In the genomic region with DNA sequence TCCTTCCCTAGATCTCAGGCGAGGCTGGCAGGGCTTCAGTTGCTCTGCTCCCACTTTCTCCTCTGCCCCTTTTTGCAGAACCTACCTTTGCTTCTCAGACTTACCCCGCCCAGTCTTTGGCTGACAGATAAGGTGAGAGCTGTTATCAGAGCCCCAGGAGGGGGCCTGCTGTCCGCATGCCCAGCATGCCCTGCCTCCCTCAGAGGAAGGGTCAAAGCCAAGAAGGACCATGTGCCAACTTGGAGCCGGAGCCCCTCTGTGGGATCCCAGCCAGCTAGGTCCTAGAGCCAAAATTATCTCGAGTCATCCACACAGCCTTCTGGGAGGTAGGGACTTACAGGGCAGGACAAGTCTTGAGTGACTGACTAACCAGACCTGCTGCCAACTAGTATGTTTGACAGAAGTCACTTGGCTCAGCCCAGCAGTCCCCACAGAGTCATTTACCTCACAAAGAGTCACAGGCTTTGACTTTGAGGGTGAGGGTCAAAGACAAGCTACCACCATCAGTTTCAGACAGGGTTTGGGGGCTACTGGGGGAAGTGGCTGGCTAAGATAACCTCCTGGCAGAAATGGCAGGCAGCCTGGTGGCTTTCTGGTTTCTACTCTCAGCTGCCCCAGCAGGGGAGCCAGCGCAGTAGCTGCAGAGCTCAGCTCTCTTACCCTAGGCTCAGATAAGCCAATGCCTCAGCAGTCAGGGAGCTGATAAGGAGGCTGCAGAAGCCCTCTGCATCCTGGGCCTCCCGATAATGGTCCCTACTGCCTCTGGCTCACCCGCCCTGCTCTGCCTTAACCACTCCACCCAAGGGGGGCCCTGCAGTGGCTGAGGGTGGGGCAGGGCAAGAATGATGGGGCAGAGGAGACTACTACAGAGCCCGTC, we compare ENCODE assay signal across 9 mouse cellular contexts. TPM values are rescaled to one million over a fixed set of nuclear protein-coding genes. Genes with fewer than 3 reads are reported as not detected.
A peak's percentile ranks its signal among the peaks of the same experiment; 100 is the strongest.
DNase-seq lines count a peak whose midpoint lies in the region; ATAC-seq and TF ChIP-seq lines count a peak whose summit lies in the region.
"Had no signal": no experiment of that assay in that cellular context is flagged by ENCODE, and none has a peak within 500 bp of the region (broad histone marks: within the 10 kb centered on the region; RNA-seq: fewer than 3 reads in every experiment).

No protein-coding gene starts in this region.

- no peaks in the 10 kb centered on the region for H3K36me3 ChIP-seq in heart, adult 2 months (ENCODE audit: control insufficient read depth, insufficient read depth, low read length)
- no peaks in the 10 kb centered on the region for H3K36me3 ChIP-seq in limb, embryonic 11.5 days (ENCODE audit: control insufficient read depth, insufficient read depth, low read length)

- 41% methylated on average over 9 of the region's 9 CpGs for WGBS in heart, adult 2 months
- WGBS in limb, embryonic 11.5 days: 63% methylated on average over 8 of the region's 9 CpGs

- peak; percentile 48 for DNase-seq in gastrocnemius, adult 2 months
- no peak for DNase-seq in gastrocnemius, postnatal 10 days
- DNase-seq in adrenal gland, postnatal 25 days: peak; percentile 29
- peak; percentile 37 to 64 for DNase-seq in heart, adult 2 months
- no peak for DNase-seq in limb, embryonic 11.5 days (ENCODE audit: low spot score)
- DNase-seq in spleen, postnatal 10 days (ENCODE audit: low spot score in 2 of 2): peak; percentile 85 to 91
- DNase-seq in right cerebral cortex, postnatal 4 days: no peak
- DNase-seq in gastrocnemius, adult 18-20 months (ENCODE audit: low spot score): no peak

- intact Hi-C loops in gastrocnemius, adult 2 months (cut with DNase I): loop anchor here (2.0 to 5.0 kb wide), 2 partner anchors 128 to 173 kb away; no protein-coding TSS in a partner anchor
- intact Hi-C loops in heart, adult 2 months (cut with DNase I): loop anchor here (2.0 to 5.0 kb wide), 2 partner anchors 43 to 99 kb away; a partner anchor contains a TSS

- no peaks in the 10 kb centered on the region for H3K79me2 ChIP-seq in heart, adult 2 months (replicated peaks; ENCODE audit: control insufficient read depth, insufficient read depth, low read length)

- no peak overlapping the region for H3K4me3 ChIP-seq in gastrocnemius, adult 2 months
- H3K4me3 ChIP-seq in heart, adult 2 months: no peak overlapping the region
- no peak overlapping the region for H3K4me3 ChIP-seq in limb, embryonic 11.5 days (ENCODE audit: low read depth, low read length)

- no peak for TF ChIP-seq EP300 in heart, adult 2 months (IDR thresholded peaks at IDR 0.05; ENCODE audit: insufficient read depth, low read depth, low read length)

- no peaks in the 10 kb centered on the region; the same call in 1 of the 2 replicates for H3K4me1 ChIP-seq in heart, adult 2 months (ENCODE audit: control insufficient read depth, insufficient read depth, low read length)
- H3K4me1 ChIP-seq in limb, embryonic 11.5 days (ENCODE audit: control insufficient read depth, insufficient read depth, low read length): peaks cover 8% of the 10 kb centered on the region; the same call in 1 of the 2 replicates

- no peaks in the 10 kb centered on the region for H3K9me3 ChIP-seq in limb, embryonic 11.5 days (ENCODE audit: control insufficient read depth, low read length)

- H3K27ac ChIP-seq in gastrocnemius, adult 2 months: peak overlapping the region; percentile 68
- H3K27ac ChIP-seq in heart, adult 2 months: peak overlapping the region; percentile 30
- no peak overlapping the region for H3K27ac ChIP-seq in limb, embryonic 11.5 days (replicated peaks; ENCODE audit: low read depth, low read length)
- H3K27ac ChIP-seq: kidney, postnatal 0 days had no signal

- TF ChIP-seq CTCF in gastrocnemius, adult 2 months (IDR thresholded peaks at IDR 0.05): peak; percentile 7; the same call in 1 of the 2 replicates
- TF ChIP-seq CTCF in heart, adult 2 months (IDR thresholded peaks at IDR 0.05): peak; percentile 49

- H3K4me2 ChIP-seq in limb, embryonic 11.5 days (ENCODE audit: low read depth, severe bottlenecking): no peak overlapping the region

- 0 out of 2 replicates have a peak, but pooled peaks have one; percentile 31 for ATAC-seq in limb, embryonic 11.5 days (ENCODE audit: insufficient number of reproducible peaks, low FRiP score, low TSS enrichment, low read depth)

- H3K9ac ChIP-seq in heart, adult 2 months (ENCODE audit: low read depth, low read length): no peak overlapping the region
- no peak overlapping the region for H3K9ac ChIP-seq in limb, embryonic 11.5 days (ENCODE audit: low read length)

- TF ChIP-seq POLR2A in heart, adult 2 months (IDR thresholded peaks at IDR 0.05; ENCODE audit: insufficient read depth, low read depth, low read length): no peak

- no peaks in the 10 kb centered on the region; the same call in 1 of the 2 replicates for H3K27me3 ChIP-seq in heart, adult 2 months (ENCODE audit: control insufficient read depth, insufficient read depth, low read length)
- H3K27me3 ChIP-seq in limb, embryonic 11.5 days (ENCODE audit: control insufficient read depth, insufficient read depth, low read length): no peaks in the 10 kb centered on the region

RNA-seq across cellular contexts. Expression of a gene that starts 13.2 kb away (rescaled TPM):
- total RNA-seq in gastrocnemius, adult 2 months (2021): not detected
- total RNA-seq in gastrocnemius, postnatal 10 days (2021): not detected
- not detected in 2 replicates for total RNA-seq in adrenal gland, postnatal 25 days (2021)
- not detected for total RNA-seq in heart, adult 2 months (2021)
- not detected in 2 replicates for polyA plus RNA-seq in heart, adult 2 months (2012; rRNA removed)
- polyA plus RNA-seq in limb, embryonic 11.5 days (2014; fragmentation: Nextera tagmentation; extraction: Ambion mirVana): not detected in 2 replicates
- total RNA-seq in gastrocnemius, adult 18-20 months (2021): not detected
- polyA plus RNA-seq: kidney, postnatal 0 days had no signal

RNA-seq across cellular contexts. Expression of a gene that starts 21.6 kb away (rescaled TPM):
- not detected for total RNA-seq in gastrocnemius, adult 2 months (2021)
- total RNA-seq in gastrocnemius, postnatal 10 days (2021): not detected
- not detected in 2 replicates for total RNA-seq in adrenal gland, postnatal 25 days (2021)
- under 1 TPM; 0.55 to 0.63 TPM for total RNA-seq in heart, adult 2 months (2021)
- polyA plus RNA-seq in heart, adult 2 months (2012; rRNA removed): 0.64 and 1.1 TPM in 2 replicates
- polyA plus RNA-seq in limb, embryonic 11.5 days (2014; fragmentation: Nextera tagmentation; extraction: Ambion mirVana): 0.33 and 0.41 TPM in 2 replicates
- not detected for total RNA-seq in gastrocnemius, adult 18-20 months (2021)

Comparison
In these comparisons a context has a peak if more than half of its experiments do, and no peak if none do; other contexts are left out.
1. DNase-seq: peak in gastrocnemius, adult 2 months (single experiment), adrenal gland, postnatal 25 days (single experiment), heart, adult 2 months (2 of 2) and spleen, postnatal 10 days (2 of 2); none in gastrocnemius, postnatal 10 days (single experiment), limb, embryonic 11.5 days (single experiment), right cerebral cortex, postnatal 4 days (single experiment) and gastrocnemius, adult 18-20 months (single experiment).